Mouse (Mus musculus): ENCODE data around the gene Galnt2. TPM values are rescaled to one million over a fixed set of nuclear protein-coding genes. Genes with fewer than 3 reads are reported as not detected.

Galnt2 gene
- polyA plus RNA-seq, 1 experiment from 2014 or later = 44.7 TPM

DNA sequence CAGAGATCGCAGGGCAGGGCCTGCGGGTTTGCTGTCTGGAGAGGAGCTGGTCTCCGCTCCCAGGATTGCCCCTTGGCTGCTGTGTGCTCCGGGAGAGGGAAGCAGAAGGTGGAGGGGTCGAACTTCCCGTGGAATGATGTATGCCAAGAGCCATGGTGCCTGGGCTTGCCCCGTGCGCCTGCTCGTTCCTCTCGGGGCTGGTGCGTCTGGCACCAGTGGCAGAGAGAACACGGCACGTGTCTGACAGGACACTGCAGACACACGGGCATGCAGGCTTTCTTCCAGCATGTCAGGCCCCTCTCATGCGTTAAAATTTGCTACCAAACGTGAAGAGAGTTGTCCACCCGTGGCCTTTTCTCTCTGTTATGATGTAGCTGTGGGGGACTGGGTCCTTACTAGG lies 80.5 kb downstream of the Galnt2 start:
- Histone ChIP-seq H3K4me1 (replicated peaks) (peaks cover 57% of the 10 kb centered on the region), H3K27me3 (no peaks in the 10 kb centered on the region), H3K36me3 (no peaks in the 10 kb centered on the region), H3K9me3 (replicated peaks) (no peaks in the 10 kb centered on the region), H3K27ac (no peak overlapping the region), H3K4me2 (no peak overlapping the region), H3K4me3 (no peak overlapping the region), H3K9ac (no peak overlapping the region)
- ATAC-seq (replicated peaks; ENCODE audit: insufficient number of reproducible peaks, insufficient read depth, low FRiP score, low read depth) = no peak
- 88% methylated on average over 17 of the region's 17 CpGs for WGBS

DNA sequence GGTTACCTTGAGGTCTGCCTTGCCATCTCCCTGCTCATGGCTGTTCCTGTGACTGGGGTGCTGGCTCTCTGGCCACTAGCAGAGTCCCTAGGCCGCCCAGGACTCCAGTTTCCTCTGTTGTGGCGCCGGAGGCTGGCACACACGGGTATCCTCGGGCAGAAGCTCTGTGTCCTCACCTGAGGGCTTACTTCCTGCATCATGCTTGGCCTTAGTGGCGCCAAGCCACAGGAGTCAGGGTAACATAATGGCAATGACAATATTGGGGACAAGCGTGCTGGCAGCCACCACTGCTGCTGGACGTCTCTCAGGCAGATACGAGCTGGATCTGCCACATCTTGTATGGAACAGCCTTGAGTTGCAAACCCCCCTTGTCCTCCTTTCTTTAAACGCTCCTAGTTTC lies 81.0 kb downstream of the Galnt2 start:
- Histone ChIP-seq H3K9me3 (replicated peaks) (no peaks in the 10 kb centered on the region), H3K27me3 (no peaks in the 10 kb centered on the region), H3K4me2 (no peak overlapping the region), H3K27ac (no peak overlapping the region), H3K4me1 (replicated peaks) (peaks cover 57% of the 10 kb centered on the region), H3K4me3 (no peak overlapping the region), H3K9ac (no peak overlapping the region), H3K36me3 (no peaks in the 10 kb centered on the region)
- WGBS = 92% methylated on average over 10 of the region's 10 CpGs
- no peak for ATAC-seq (replicated peaks; ENCODE audit: insufficient number of reproducible peaks, insufficient read depth, low FRiP score, low read depth)

- WGBS = 64% methylated on average over 10 of the region's 10 CpGs
- Histone ChIP-seq H3K9ac (no peak overlapping the region), H3K4me3 (no peak overlapping the region), H3K4me2 (no peak overlapping the region), H3K4me1 (replicated peaks) (peaks cover 60% of the 10 kb centered on the region), H3K9me3 (replicated peaks) (no peaks in the 10 kb centered on the region), H3K27ac (peak overlapping the region; percentile 49), H3K36me3 (no peaks in the 10 kb centered on the region), H3K27me3 (no peaks in the 10 kb centered on the region)
- ATAC-seq (replicated peaks; ENCODE audit: insufficient number of reproducible peaks, insufficient read depth, low FRiP score, low read depth) = no peak
Observed at GRCm38 (mm10) chr8:124314803-124315202, 83.6 kb downstream of the Galnt2 start.

- Histone ChIP-seq H3K27ac (peak overlapping the region; percentile 92), H3K4me3 (no peak overlapping the region), H3K27me3 (no peaks in the 10 kb centered on the region), H3K4me1 (replicated peaks) (peaks cover 59% of the 10 kb centered on the region), H3K36me3 (no peaks in the 10 kb centered on the region), H3K9me3 (replicated peaks) (no peaks in the 10 kb centered on the region), H3K4me2 (peak overlapping the region; percentile 50), H3K9ac (peak overlapping the region; percentile 31; the same call in 1 of the 2 replicates)
- ATAC-seq (replicated peaks; ENCODE audit: insufficient number of reproducible peaks, insufficient read depth, low FRiP score, low read depth) = peak; percentile 90
- 22% methylated on average over 12 of the region's 12 CpGs for WGBS
Observed at GRCm38 (mm10) chr8:124316466-124317136, 85.4 kb downstream of the Galnt2 start.

DNA sequence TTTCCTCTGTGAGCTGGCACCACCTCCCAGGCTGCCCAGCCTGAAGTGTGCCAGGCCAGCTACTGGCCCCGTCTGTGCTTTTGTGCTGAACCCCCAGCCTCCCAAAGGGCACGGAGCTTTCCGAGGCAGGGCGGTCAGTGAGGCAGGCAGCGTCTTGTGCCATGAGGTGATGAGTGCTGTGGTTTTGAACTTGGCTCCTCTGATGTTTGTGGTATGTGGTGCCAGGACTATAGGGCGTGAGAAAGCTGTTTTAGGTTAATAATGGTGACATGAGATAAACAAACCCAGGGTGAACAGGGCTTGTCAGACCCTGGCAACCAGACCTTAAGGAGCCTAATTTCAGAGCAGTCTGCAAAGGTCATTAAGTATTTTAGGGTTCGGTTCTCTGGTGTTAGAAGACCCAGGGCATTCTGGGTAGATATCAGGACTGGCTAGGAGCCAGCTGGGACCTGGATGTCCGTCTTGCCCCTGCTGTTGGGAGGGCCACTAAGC lies 86.0 kb downstream of the Galnt2 start:
- Histone ChIP-seq H3K27me3 (no peaks in the 10 kb centered on the region), H3K36me3 (no peaks in the 10 kb centered on the region), H3K4me2 (peak overlapping the region; percentile 50), H3K4me1 (replicated peaks) (peaks cover 59% of the 10 kb centered on the region), H3K4me3 (no peak overlapping the region), H3K9ac (0 out of 2 replicates have a peak overlapping the region, but pooled peaks have one; percentile 31), H3K27ac (peak overlapping the region; percentile 92), H3K9me3 (replicated peaks) (no peaks in the 10 kb centered on the region)
- ATAC-seq (replicated peaks; ENCODE audit: insufficient number of reproducible peaks, insufficient read depth, low FRiP score, low read depth) = no peak
- 22% methylated on average over 8 of the region's 8 CpGs for WGBS

- Histone ChIP-seq H3K4me2 (no peak overlapping the region), H3K36me3 (no peaks in the 10 kb centered on the region), H3K27ac (peak overlapping the region; percentile 92), H3K9me3 (replicated peaks) (no peaks in the 10 kb centered on the region), H3K27me3 (no peaks in the 10 kb centered on the region), H3K4me1 (replicated peaks) (peaks cover 59% of the 10 kb centered on the region), H3K9ac (no peak overlapping the region), H3K4me3 (no peak overlapping the region)
- WGBS = 66% methylated on average over 6 of the region's 6 CpGs
- no peak for ATAC-seq (replicated peaks; ENCODE audit: insufficient number of reproducible peaks, insufficient read depth, low FRiP score, low read depth)
Observed at GRCm38 (mm10) chr8:124317821-124318220, 86.6 kb downstream of the Galnt2 start.

DNA sequence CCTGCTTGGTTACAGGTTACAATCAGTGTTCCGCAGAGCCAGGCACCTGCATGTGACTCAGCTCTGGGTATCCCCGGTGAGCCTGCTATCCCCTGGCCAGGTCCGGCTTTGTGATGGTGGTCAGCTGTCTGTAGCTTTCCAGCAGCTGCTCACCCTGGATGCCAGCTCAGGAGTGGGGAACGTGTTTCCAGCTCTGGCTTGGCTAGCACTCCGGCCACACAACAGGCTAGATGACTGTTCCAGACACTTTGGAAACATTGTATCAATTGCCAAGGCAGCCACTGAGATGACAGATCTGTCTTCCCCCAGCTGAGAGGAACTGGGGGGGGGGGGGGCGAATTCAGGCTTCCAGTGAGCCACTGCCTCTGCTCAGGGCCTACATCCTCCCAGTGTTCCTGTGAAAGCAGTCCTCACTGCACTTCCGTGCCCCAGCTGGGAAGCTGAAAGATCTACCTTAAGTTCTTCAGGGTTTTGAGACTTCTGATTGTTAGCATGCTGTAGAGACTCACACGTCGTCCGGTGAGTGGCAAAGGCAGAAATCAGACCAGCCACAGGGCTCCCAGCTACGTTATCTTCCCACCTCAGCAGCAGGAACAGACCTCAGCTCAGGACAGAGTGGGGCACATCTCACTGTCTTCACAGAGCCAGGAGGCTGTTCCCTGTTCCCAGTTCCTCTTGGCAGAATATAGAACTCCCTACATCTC lies 87.6 kb downstream of the Galnt2 start:
- Histone ChIP-seq H3K4me2 (no peak overlapping the region), H3K9ac (no peak overlapping the region), H3K4me3 (no peak overlapping the region), H3K9me3 (replicated peaks) (no peaks in the 10 kb centered on the region), H3K27me3 (no peaks in the 10 kb centered on the region), H3K36me3 (no peaks in the 10 kb centered on the region; the same call in 1 of the 2 replicates), H3K4me1 (replicated peaks) (peaks cover 54% of the 10 kb centered on the region), H3K27ac (peak overlapping the region; percentile 11; the same call in 1 of the 2 replicates)
- 41% methylated on average over 11 of the region's 11 CpGs for WGBS
- ATAC-seq (replicated peaks; ENCODE audit: insufficient number of reproducible peaks, insufficient read depth, low FRiP score, low read depth) = 0 out of 2 replicates have a peak, but pooled peaks have one; percentile 9

DNA sequence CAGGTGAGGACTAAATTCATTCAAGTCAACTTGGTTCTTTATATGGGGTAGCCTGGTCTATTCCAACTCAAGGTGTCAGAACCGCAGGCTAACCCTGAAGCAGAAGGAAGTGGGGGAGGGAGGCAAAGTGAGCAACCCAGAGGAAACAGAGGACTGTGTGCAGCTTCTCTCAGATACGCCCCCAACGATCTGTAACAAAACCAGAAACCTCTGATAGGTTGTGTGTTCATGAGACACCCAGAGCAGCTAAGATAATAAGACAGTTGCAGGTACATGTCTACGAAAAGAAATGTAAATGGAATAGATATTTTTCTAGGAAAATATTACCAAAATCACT lies 88.1 kb downstream of the Galnt2 start:
- Histone ChIP-seq H3K27ac (no peak overlapping the region; the same call in 1 of the 2 replicates), H3K4me1 (replicated peaks) (peaks cover 50% of the 10 kb centered on the region), H3K4me3 (no peak overlapping the region), H3K9ac (no peak overlapping the region), H3K9me3 (replicated peaks) (no peaks in the 10 kb centered on the region), H3K4me2 (no peak overlapping the region), H3K36me3 (no peaks in the 10 kb centered on the region; the same call in 1 of the 2 replicates), H3K27me3 (no peaks in the 10 kb centered on the region)
- WGBS = 78% methylated on average over 4 of the region's 4 CpGs
- no peak for ATAC-seq (replicated peaks; ENCODE audit: insufficient number of reproducible peaks, insufficient read depth, low FRiP score, low read depth)

- H3K9ac ChIP-seq = no peak overlapping the region
- WGBS = 57% methylated on average over 12 of the region's 12 CpGs
- H3K36me3 ChIP-seq = peaks cover 8% of the 10 kb centered on the region; the same call in 1 of the 2 replicates
- no peak overlapping the region for H3K4me3 ChIP-seq
- H3K27ac ChIP-seq = no peak overlapping the region
- no peaks in the 10 kb centered on the region for H3K9me3 ChIP-seq (replicated peaks)
- no peak overlapping the region for H3K4me2 ChIP-seq
- ATAC-seq (replicated peaks; ENCODE audit: insufficient number of reproducible peaks, insufficient read depth, low FRiP score, low read depth) = no peak
- peaks cover 30% of the 10 kb centered on the region for H3K4me1 ChIP-seq (replicated peaks)
- H3K27me3 ChIP-seq = no peaks in the 10 kb centered on the region
Observed at GRCm38 (mm10) chr8:124321227-124321840, 90.1 kb downstream of the Galnt2 start.

GRCm38 (mm10) chr8:124323356-124323755 lies 92.2 kb downstream of the Galnt2 start:
- 82% methylated on average over 14 of the region's 14 CpGs for WGBS
- Histone ChIP-seq H3K9ac (no peak overlapping the region), H3K4me1 (replicated peaks) (peaks cover 10% of the 10 kb centered on the region), H3K27me3 (no peaks in the 10 kb centered on the region), H3K9me3 (replicated peaks) (no peaks in the 10 kb centered on the region), H3K4me3 (no peak overlapping the region), H3K36me3 (peaks cover 14% of the 10 kb centered on the region; the same call in 1 of the 2 replicates), H3K4me2 (no peak overlapping the region), H3K27ac (no peak overlapping the region)
- no peak for ATAC-seq (replicated peaks; ENCODE audit: insufficient number of reproducible peaks, insufficient read depth, low FRiP score, low read depth)

- no peaks in the 10 kb centered on the region for H3K27me3 ChIP-seq
- no peak overlapping the region for H3K9ac ChIP-seq
- ATAC-seq (replicated peaks; ENCODE audit: insufficient number of reproducible peaks, insufficient read depth, low FRiP score, low read depth) = no peak
- H3K4me2 ChIP-seq = no peak overlapping the region
- 0 out of 2 replicates have a peak, but pooled peaks cover 5% of the 10 kb centered on the region for H3K4me1 ChIP-seq (replicated peaks)
- no peak overlapping the region for H3K27ac ChIP-seq
- WGBS = 77% methylated on average over 7 of the region's 7 CpGs
- peaks cover 30% of the 10 kb centered on the region; the same call in 1 of the 2 replicates for H3K36me3 ChIP-seq
- H3K4me3 ChIP-seq = no peak overlapping the region
- no peaks in the 10 kb centered on the region for H3K9me3 ChIP-seq (replicated peaks)
Observed at GRCm38 (mm10) chr8:124328259-124328658, 97.1 kb downstream of the Galnt2 start.
